In the genomic region with DNA sequence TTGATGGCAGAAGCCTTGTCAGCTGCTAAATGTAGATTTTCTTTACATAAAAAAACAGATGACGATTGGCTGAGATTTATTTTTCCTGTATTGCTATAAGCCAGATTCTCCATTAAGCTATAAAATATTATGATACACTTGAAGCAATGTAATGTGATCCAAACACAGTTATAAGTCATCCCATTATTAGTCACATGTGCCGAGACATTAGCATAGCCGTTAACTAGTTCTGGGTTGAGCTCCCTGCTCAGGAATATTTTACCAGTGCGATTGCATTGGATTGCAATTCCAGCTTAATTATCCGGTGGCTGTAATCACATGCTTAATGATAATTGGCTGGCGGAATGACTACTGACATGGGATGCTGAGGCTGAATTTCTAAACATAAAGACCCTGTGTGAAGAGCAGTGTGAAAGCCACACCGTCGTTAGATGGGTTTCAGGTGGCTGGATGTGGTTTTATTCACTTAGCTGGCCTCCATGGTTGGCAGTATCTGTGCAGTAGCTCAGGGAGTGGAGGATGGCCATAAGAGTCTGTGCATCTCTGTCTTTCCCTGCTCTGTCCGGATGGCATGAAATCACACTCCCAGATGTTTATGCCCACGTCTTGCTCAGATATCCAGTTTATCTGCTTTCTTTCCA, we compare ENCODE assay signal across 20 mouse cellular contexts.
A peak's percentile ranks its signal among the peaks of the same experiment; 100 is the strongest.
DNase-seq lines count a peak whose midpoint lies in the region; ATAC-seq and TF ChIP-seq lines count a peak whose summit lies in the region.
"Had no signal": no experiment of that assay in that cellular context is flagged by ENCODE, and none has a peak within 500 bp of the region (broad histone marks: within the 10 kb centered on the region; RNA-seq: fewer than 3 reads in every experiment).

No protein-coding gene starts in this region.

- H3K36me3 ChIP-seq in forebrain, embryonic 10.5 days (replicated peaks), result no peaks in the 10 kb centered on the region
- H3K36me3 ChIP-seq in forebrain, embryonic 11.5 days (ENCODE audit: control insufficient read depth, insufficient read depth, low read length), result no peaks in the 10 kb centered on the region
- no peaks in the 10 kb centered on the region for H3K36me3 ChIP-seq in kidney, adult 2 months (ENCODE audit: control insufficient read depth, insufficient read depth, low read length)
- no peaks in the 10 kb centered on the region for H3K36me3 ChIP-seq in hindbrain, postnatal 0 days (ENCODE audit: insufficient read depth, low read length)
- no peaks in the 10 kb centered on the region for H3K36me3 ChIP-seq in neural tube, embryonic 14.5 days (ENCODE audit: control insufficient read depth, insufficient read depth, low read length)
- H3K36me3 ChIP-seq: heart, embryonic 10.5 days; intestine, embryonic 15.5 days; stomach, embryonic 15.5 days had no signal

- H3K27ac ChIP-seq in forebrain, embryonic 10.5 days, result 0 out of 2 replicates have a peak overlapping the region, but pooled peaks have one; percentile 40
- H3K27ac ChIP-seq in forebrain, embryonic 11.5 days (ENCODE audit: low read depth, low read length), result no peak overlapping the region
- no peak overlapping the region for H3K27ac ChIP-seq in kidney, adult 2 months (ENCODE audit: insufficient read depth, low read depth, low read length)
- H3K27ac ChIP-seq in hindbrain, postnatal 0 days, result no peak overlapping the region
- peak overlapping the region; percentile 60 for H3K27ac ChIP-seq in neural tube, embryonic 14.5 days (ENCODE audit: low read depth, low read length)
- H3K27ac ChIP-seq: heart, embryonic 10.5 days; intestine, embryonic 15.5 days; macrophage; stomach, embryonic 15.5 days had no signal

- DNase-seq in forebrain, embryonic 10.5 days (ENCODE audit: extremely low spot score, low spot score), result no peak
- no peak for DNase-seq in forebrain, embryonic 11.5 days (ENCODE audit: low spot score)
- peak; percentile 1 for DNase-seq in kidney, adult 2 months
- no peak for DNase-seq in kidney, adult 18-20 months
- DNase-seq in hindbrain, postnatal 0 days (ENCODE audit: low spot score), result peak; percentile 21
- no peak for DNase-seq in lung, postnatal 10 days
- no peak for DNase-seq in kidney, postnatal 36 days
- DNase-seq: adrenal gland, postnatal 10 days; cerebellum, adult 8-10 months; gastrocnemius, postnatal 10 days; heart, postnatal 4 days; kidney, postnatal 4 days; thymus, postnatal 4 days had no signal

- H3K4me3 ChIP-seq in forebrain, embryonic 10.5 days, result no peak overlapping the region
- no peak overlapping the region for H3K4me3 ChIP-seq in forebrain, embryonic 11.5 days (ENCODE audit: low read depth, low read length)
- no peak overlapping the region for H3K4me3 ChIP-seq in kidney, adult 2 months (ENCODE audit: insufficient read depth, low read depth, low read length)
- no peak overlapping the region for H3K4me3 ChIP-seq in hindbrain, postnatal 0 days (ENCODE audit: low read length)
- H3K4me3 ChIP-seq in neural tube, embryonic 14.5 days (ENCODE audit: low read depth, low read length), result no peak overlapping the region
- H3K4me3 ChIP-seq: heart, embryonic 10.5 days; intestine, embryonic 15.5 days; stomach, embryonic 15.5 days had no signal

- H3K27me3 ChIP-seq in forebrain, embryonic 10.5 days (ENCODE audit: poor library complexity, severe bottlenecking), result peaks cover 18% of the 10 kb centered on the region
- no peaks in the 10 kb centered on the region for H3K27me3 ChIP-seq in forebrain, embryonic 11.5 days (ENCODE audit: control insufficient read depth, insufficient read depth, low read length)
- H3K27me3 ChIP-seq in kidney, adult 2 months (replicated peaks; ENCODE audit: control insufficient read depth, insufficient read depth, low read length), result no peaks in the 10 kb centered on the region; the same call in 1 of the 2 replicates
- H3K27me3 ChIP-seq in hindbrain, postnatal 0 days (ENCODE audit: insufficient read depth, low read length), result no peaks in the 10 kb centered on the region
- H3K27me3 ChIP-seq in neural tube, embryonic 14.5 days (ENCODE audit: control insufficient read depth, insufficient read depth, low read length), result no peaks in the 10 kb centered on the region
- H3K27me3 ChIP-seq: intestine, embryonic 15.5 days; stomach, embryonic 15.5 days had no signal

- peaks cover 29% of the 10 kb centered on the region for H3K4me1 ChIP-seq in forebrain, embryonic 10.5 days
- peaks cover 7% of the 10 kb centered on the region for H3K4me1 ChIP-seq in forebrain, embryonic 11.5 days (replicated peaks; ENCODE audit: control insufficient read depth, insufficient read depth, low read length)
- H3K4me1 ChIP-seq in kidney, adult 2 months (ENCODE audit: control insufficient read depth, insufficient read depth, low read length), result no peaks in the 10 kb centered on the region
- H3K4me1 ChIP-seq in hindbrain, postnatal 0 days (ENCODE audit: insufficient read depth, low read length), result no peaks in the 10 kb centered on the region
- H3K4me1 ChIP-seq in neural tube, embryonic 14.5 days (ENCODE audit: control insufficient read depth, insufficient read depth, low read length), result 0 out of 2 replicates have a peak, but pooled peaks cover 3% of the 10 kb centered on the region
- H3K4me1 ChIP-seq: heart, embryonic 10.5 days; intestine, embryonic 15.5 days; stomach, embryonic 15.5 days had no signal

- H3K4me2 ChIP-seq in forebrain, embryonic 11.5 days (ENCODE audit: low read depth, low read length, severe bottlenecking), result no peak overlapping the region
- H3K4me2 ChIP-seq in hindbrain, postnatal 0 days (ENCODE audit: low read depth, low read length), result no peak overlapping the region
- H3K4me2 ChIP-seq in neural tube, embryonic 14.5 days (ENCODE audit: low read depth, low read length), result no peak overlapping the region
- H3K4me2 ChIP-seq: intestine, embryonic 15.5 days; stomach, embryonic 15.5 days had no signal

- 84% methylated on average over 10 of the region's 10 CpGs for WGBS in forebrain, embryonic 10.5 days
- 71% methylated on average over 10 of the region's 10 CpGs for WGBS in forebrain, embryonic 11.5 days
- WGBS in kidney, adult 2 months, result 73% methylated on average over 10 of the region's 10 CpGs
- WGBS in hindbrain, postnatal 0 days, result 72% methylated on average over 10 of the region's 10 CpGs
- WGBS in neural tube, embryonic 14.5 days, result 42% methylated on average over 10 of the region's 10 CpGs

- no peak overlapping the region for H3K9ac ChIP-seq in forebrain, embryonic 11.5 days (ENCODE audit: low read length)
- no peak overlapping the region for H3K9ac ChIP-seq in hindbrain, postnatal 0 days (replicated peaks; ENCODE audit: low read length)
- H3K9ac ChIP-seq in neural tube, embryonic 14.5 days (replicated peaks; ENCODE audit: low read depth, low read length), result no peak overlapping the region
- H3K9ac ChIP-seq: intestine, embryonic 15.5 days; stomach, embryonic 15.5 days had no signal

- no peak for TF ChIP-seq POLR2A in kidney, adult 2 months (IDR thresholded peaks at IDR 0.05; ENCODE audit: low read depth, low read length)

- H3K9me3 ChIP-seq in forebrain, embryonic 10.5 days, result peaks cover 17% of the 10 kb centered on the region; the same call in 1 of the 2 replicates
- H3K9me3 ChIP-seq in forebrain, embryonic 11.5 days (ENCODE audit: control insufficient read depth, low read length), result no peaks in the 10 kb centered on the region
- no peaks in the 10 kb centered on the region for H3K9me3 ChIP-seq in hindbrain, postnatal 0 days (ENCODE audit: low read length)
- H3K9me3 ChIP-seq in neural tube, embryonic 14.5 days (ENCODE audit: control insufficient read depth, low read length), result no peaks in the 10 kb centered on the region
- H3K9me3 ChIP-seq: heart, embryonic 10.5 days; intestine, embryonic 15.5 days; stomach, embryonic 15.5 days had no signal

- TF ChIP-seq CTCF in kidney, adult 2 months (conservative IDR thresholded peaks at IDR 0.05; ENCODE audit: insufficient read depth, insufficient read length, low read depth, low read length), result no peak
- no peak for TF ChIP-seq CTCF in hindbrain, postnatal 0 days (IDR thresholded peaks at IDR 0.05; ENCODE audit: low read depth)

- ATAC-seq in forebrain, embryonic 11.5 days (replicated peaks; ENCODE audit: low FRiP score), result no peak
- no peak for ATAC-seq in hindbrain, postnatal 0 days
- peak; percentile 89 for ATAC-seq in neural tube, embryonic 14.5 days (ENCODE audit: low read depth)
- ATAC-seq: activated CD4-positive, CD25-positive, alpha-beta regulatory T cell, adult 4 months; intestine, embryonic 15.5 days; midbrain, embryonic 16.5 days had no signal

Comparison
In these comparisons a context has a peak if more than half of its experiments do, and no peak if none do; other contexts are left out.
1. DNase-seq: peak in kidney, adult 2 months (single experiment) and hindbrain, postnatal 0 days (single experiment); none in forebrain, embryonic 10.5 days (single experiment), forebrain, embryonic 11.5 days (single experiment), kidney, adult 18-20 months (single experiment), lung, postnatal 10 days (single experiment) and kidney, postnatal 36 days (0 of 2).
2. H3K27ac ChIP-seq: peak in forebrain, embryonic 10.5 days (single experiment) and neural tube, embryonic 14.5 days (single experiment); none in forebrain, embryonic 11.5 days (single experiment), kidney, adult 2 months (single experiment) and hindbrain, postnatal 0 days (single experiment).